Mouse (Mus musculus) ES-Bruce4 (cell line): ENCODE measurements around the gene Mrpl52.

Source experiments
- CTCF ChIP-seq: IDR thresholded peaks from one replicate; pipeline ENCODE4 v1.8.1; 2011; ENCODE audit warnings: low read depth, low read length
- POLR2A ChIP-seq: IDR thresholded peaks from one replicate; pipeline ENCODE4 v1.8.1; 2011; ENCODE audit warnings: low read length; ENCODE audit not compliant: insufficient read depth

DNA sequence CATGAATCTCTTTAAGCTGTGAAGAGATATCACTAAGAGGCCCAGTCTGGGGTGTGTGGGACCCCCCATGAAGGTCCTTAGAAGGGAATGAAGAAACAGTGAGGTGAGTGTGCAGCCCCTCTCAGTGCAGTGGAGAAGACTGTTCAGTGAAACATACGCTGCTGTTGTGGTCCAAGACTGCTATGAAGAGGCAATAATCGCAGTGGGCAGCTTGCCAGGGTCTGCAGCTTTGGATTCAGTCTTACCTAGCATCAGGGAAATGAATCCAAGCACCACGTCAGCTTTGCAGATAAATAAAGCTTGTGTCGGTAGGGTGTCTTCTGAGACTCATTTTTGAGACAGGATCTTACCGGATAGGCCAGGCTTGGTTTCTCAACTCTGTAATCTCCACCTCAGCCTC is 46.0 kb downstream of the Mrpl52 start:
- TF ChIP-seq CTCF, result no peak
- no peak for TF ChIP-seq POLR2A
